Mouse (Mus musculus) heart, adult 2 months (tissue): Measurements from ENCODE around the gene Syde1.

Experiments used
- CTCF ChIP-seq: fragments of 200-600 bp; IDR thresholded peaks from 2 replicates; pipeline ENCODE4 v1.8.1; 2022; ENCODE audit warnings: antibody characterized with exemption, mild to moderate bottlenecking, moderate library complexity
- EP300 ChIP-seq: fragments of 200-500 bp; IDR thresholded peaks from 2 replicates; pipeline ENCODE4 v1.6.1; 2011; ENCODE audit warnings: low read depth, low read length, control low read depth; ENCODE audit not compliant: insufficient read depth
- POLR2A ChIP-seq: fragments of 200-500 bp; IDR thresholded peaks from 2 replicates; pipeline ENCODE4 v1.6.1; 2011; ENCODE audit warnings: mild to moderate bottlenecking, low read depth, low read length, control low read depth; ENCODE audit not compliant: insufficient read depth

DNA sequence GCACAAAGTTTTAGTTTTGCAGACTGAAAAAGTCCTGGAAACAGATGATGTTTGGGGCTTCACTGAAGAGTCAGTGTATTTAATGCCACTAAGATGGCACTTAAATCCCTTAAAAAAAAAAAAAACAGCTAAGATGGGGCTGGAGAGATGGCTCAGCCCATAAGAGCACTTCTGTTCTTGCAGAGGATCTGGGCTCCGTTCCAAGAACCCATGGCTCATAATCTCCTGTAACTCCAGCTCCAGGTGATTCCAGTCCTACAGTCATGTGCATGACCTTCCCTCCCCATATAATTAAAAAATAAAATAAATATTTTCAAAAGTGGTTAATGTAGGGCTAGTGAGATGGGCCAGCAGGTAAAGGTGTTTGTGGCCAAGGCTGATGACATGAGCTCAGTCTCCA, 26.7 kb downstream of the Syde1 start:
- TF ChIP-seq CTCF (no peak), EP300 (no peak), POLR2A (no peak)
